Mouse (Mus musculus): ENCODE results near the gene Kif3b. TPM values are rescaled to one million over a fixed set of nuclear protein-coding genes. Genes with fewer than 3 reads are reported as not detected.
"Not testable (repeated sequence)": the region's sequence is repeated elsewhere in the genome, so short reads cannot be mapped to it uniquely, and the experiment has no call there.

Gene Kif3b
- polyA plus RNA-seq, 1 experiment from 2014 or later = 16.4 TPM

- H3K27ac ChIP-seq (ENCODE audit: low read depth, low read length) = peak overlapping the region; percentile 99
- WGBS = under 1% methylated on average over 32 of the region's 76 CpGs
- H3K27me3 ChIP-seq (ENCODE audit: control insufficient read depth, insufficient read depth, low read length) = no peaks in the 10 kb centered on the region
- H3K9ac ChIP-seq (replicated peaks; ENCODE audit: low read depth, low read length) = peak overlapping the region; percentile 94
- peak overlapping the region; percentile 92 for H3K4me3 ChIP-seq (ENCODE audit: low read depth, low read length)
- peak overlapping the region; percentile 66 for H3K4me2 ChIP-seq (ENCODE audit: low read depth, low read length)
- H3K36me3 ChIP-seq (ENCODE audit: control insufficient read depth, insufficient read depth, low read length) = no peaks in the 10 kb centered on the region
- peaks cover 23% of the 10 kb centered on the region for H3K4me1 ChIP-seq (ENCODE audit: control insufficient read depth, insufficient read depth, low read length)
- ATAC-seq (ENCODE audit: low read depth) = peak; percentile 22
- H3K9me3 ChIP-seq (ENCODE audit: control insufficient read depth, low read length) = no peaks in the 10 kb centered on the region
Measured at GRCm38 (mm10) chr2:153346221-153347182, 55.3 kb downstream of the Kif3b start.

DNA sequence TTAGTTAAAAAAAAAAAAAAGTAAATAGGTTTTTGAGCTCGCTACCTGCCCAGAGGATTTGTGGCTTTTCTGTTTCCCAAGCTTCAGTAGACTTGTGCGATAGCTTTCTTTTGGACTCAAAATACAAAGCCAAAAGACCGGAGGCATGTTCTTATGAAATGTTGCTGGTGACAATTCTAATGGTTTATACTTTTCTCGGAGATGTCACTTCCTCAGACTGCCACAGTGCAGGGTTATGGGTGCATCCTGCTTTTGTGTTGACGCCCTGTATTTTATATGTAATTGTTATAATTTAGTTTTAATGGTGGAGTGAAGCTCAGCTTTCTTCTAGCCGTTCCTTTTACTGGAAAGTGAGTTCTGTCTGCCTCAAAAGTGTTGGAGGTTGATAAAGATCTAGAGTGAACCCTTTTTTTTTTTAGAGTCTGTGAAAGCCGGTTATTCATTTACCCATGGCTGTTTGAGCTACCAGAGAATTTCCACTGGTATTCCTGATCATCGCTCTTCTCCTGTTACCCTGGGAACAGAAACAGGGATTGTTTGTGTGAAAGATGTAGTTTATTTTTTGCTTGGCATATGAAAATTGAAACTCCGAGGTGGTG, 56.1 kb downstream of the Kif3b start:
- Histone ChIP-seq H3K9me3 (ENCODE audit: control insufficient read depth, low read length) (no peaks in the 10 kb centered on the region), H3K4me3 (ENCODE audit: low read depth, low read length) (peak overlapping the region; percentile 92), H3K4me1 (ENCODE audit: control insufficient read depth, insufficient read depth, low read length) (peaks cover 23% of the 10 kb centered on the region), H3K36me3 (ENCODE audit: control insufficient read depth, insufficient read depth, low read length) (no peaks in the 10 kb centered on the region), H3K4me2 (ENCODE audit: low read depth, low read length) (peak overlapping the region; percentile 66), H3K27me3 (ENCODE audit: control insufficient read depth, insufficient read depth, low read length) (no peaks in the 10 kb centered on the region), H3K9ac (replicated peaks; ENCODE audit: low read depth, low read length) (no peak overlapping the region; the same call in 1 of the 2 replicates), H3K27ac (ENCODE audit: low read depth, low read length) (no peak overlapping the region)
- no peak for ATAC-seq (ENCODE audit: low read depth)
- WGBS = 10% methylated on average over 9 of the region's 9 CpGs

GRCm38 (mm10) chr2:153348100-153348831, 57.1 kb downstream of the Kif3b start:
- Histone ChIP-seq H3K4me1 (ENCODE audit: control insufficient read depth, insufficient read depth, low read length) (peaks cover 23% of the 10 kb centered on the region), H3K9ac (replicated peaks; ENCODE audit: low read depth, low read length) (no peak overlapping the region), H3K27ac (ENCODE audit: low read depth, low read length) (no peak overlapping the region), H3K4me2 (ENCODE audit: low read depth, low read length) (peak overlapping the region; percentile 66; the same call in 1 of the 2 replicates), H3K9me3 (ENCODE audit: control insufficient read depth, low read length) (no peaks in the 10 kb centered on the region), H3K4me3 (ENCODE audit: low read depth, low read length) (peak overlapping the region; percentile 92; the same call in 1 of the 2 replicates), H3K36me3 (ENCODE audit: control insufficient read depth, insufficient read depth, low read length) (no peaks in the 10 kb centered on the region; the same call in 1 of the 2 replicates), H3K27me3 (ENCODE audit: control insufficient read depth, insufficient read depth, low read length) (no peaks in the 10 kb centered on the region)
- ATAC-seq (ENCODE audit: low read depth) = no peak
- 62% methylated on average over 6 of the region's 6 CpGs for WGBS

GRCm38 (mm10) chr2:153350552-153351181, 59.5 kb downstream of the Kif3b start:
- H3K9ac ChIP-seq (replicated peaks; ENCODE audit: low read depth, low read length) = no peak overlapping the region
- peaks cover 20% of the 10 kb centered on the region for H3K4me1 ChIP-seq (ENCODE audit: control insufficient read depth, insufficient read depth, low read length)
- ATAC-seq (ENCODE audit: low read depth) = no peak
- 50% methylated on average over 6 of the region's 6 CpGs for whole genome bisulfite sequencing
- H3K27ac ChIP-seq (ENCODE audit: low read depth, low read length) = no peak overlapping the region
- H3K4me2 ChIP-seq (ENCODE audit: low read depth, low read length) = no peak overlapping the region
- H3K4me3 ChIP-seq (ENCODE audit: low read depth, low read length) = no peak overlapping the region
- peaks cover 12% of the 10 kb centered on the region; the same call in 1 of the 2 replicates for H3K36me3 ChIP-seq (ENCODE audit: control insufficient read depth, insufficient read depth, low read length)
- no peaks in the 10 kb centered on the region for H3K9me3 ChIP-seq (ENCODE audit: control insufficient read depth, low read length)
- no peaks in the 10 kb centered on the region for H3K27me3 ChIP-seq (ENCODE audit: control insufficient read depth, insufficient read depth, low read length)

DNA sequence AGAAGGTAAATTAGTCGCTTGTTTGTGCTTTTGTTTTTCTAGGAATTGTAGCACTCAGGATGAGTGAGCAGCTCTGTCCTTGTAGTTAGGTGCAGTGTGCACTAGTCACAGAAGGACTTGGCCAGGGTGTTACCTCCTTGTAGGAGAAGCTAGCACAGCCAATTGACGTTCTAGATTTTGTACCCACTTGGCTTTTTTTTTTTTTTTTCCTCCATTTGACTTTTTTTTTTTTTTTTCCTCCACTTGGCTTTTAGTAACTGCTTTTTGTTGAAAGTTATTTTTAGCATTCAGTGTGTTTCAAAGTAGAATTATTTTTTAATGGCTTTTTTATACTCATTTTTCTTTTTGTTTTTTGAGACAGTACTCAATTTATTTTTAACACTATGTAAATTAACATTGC, 63.4 kb downstream of the Kif3b start:
- Histone ChIP-seq H3K36me3 (ENCODE audit: control insufficient read depth, insufficient read depth, low read length) (peaks cover 38% of the 10 kb centered on the region), H3K27ac (ENCODE audit: low read depth, low read length) (no peak overlapping the region), H3K4me1 (ENCODE audit: control insufficient read depth, insufficient read depth, low read length) (peaks cover 6% of the 10 kb centered on the region; the same call in 1 of the 2 replicates), H3K4me2 (ENCODE audit: low read depth, low read length) (no peak overlapping the region), H3K9me3 (ENCODE audit: control insufficient read depth, low read length) (no peaks in the 10 kb centered on the region), H3K4me3 (ENCODE audit: low read depth, low read length) (no peak overlapping the region), H3K27me3 (ENCODE audit: control insufficient read depth, insufficient read depth, low read length) (no peaks in the 10 kb centered on the region), H3K9ac (replicated peaks; ENCODE audit: low read depth, low read length) (no peak overlapping the region)
- WGBS = 95% methylated on average over 2 of the region's 2 CpGs
- no peak for ATAC-seq (ENCODE audit: low read depth)

GRCm38 (mm10) chr2:153356784-153357183, 65.6 kb downstream of the Kif3b start:
- 92% methylated on average over 4 of the region's 4 CpGs for WGBS
- Histone ChIP-seq H3K36me3 (ENCODE audit: control insufficient read depth, insufficient read depth, low read length) (peaks cover 38% of the 10 kb centered on the region), H3K27ac (ENCODE audit: low read depth, low read length) (no peak overlapping the region), H3K9ac (replicated peaks; ENCODE audit: low read depth, low read length) (no peak overlapping the region), H3K9me3 (ENCODE audit: control insufficient read depth, low read length) (no peaks in the 10 kb centered on the region), H3K4me3 (ENCODE audit: low read depth, low read length) (no peak overlapping the region), H3K4me1 (ENCODE audit: control insufficient read depth, insufficient read depth, low read length) (no peaks in the 10 kb centered on the region), H3K27me3 (ENCODE audit: control insufficient read depth, insufficient read depth, low read length) (no peaks in the 10 kb centered on the region), H3K4me2 (ENCODE audit: low read depth, low read length) (no peak overlapping the region)
- no peak for ATAC-seq (ENCODE audit: low read depth)

DNA sequence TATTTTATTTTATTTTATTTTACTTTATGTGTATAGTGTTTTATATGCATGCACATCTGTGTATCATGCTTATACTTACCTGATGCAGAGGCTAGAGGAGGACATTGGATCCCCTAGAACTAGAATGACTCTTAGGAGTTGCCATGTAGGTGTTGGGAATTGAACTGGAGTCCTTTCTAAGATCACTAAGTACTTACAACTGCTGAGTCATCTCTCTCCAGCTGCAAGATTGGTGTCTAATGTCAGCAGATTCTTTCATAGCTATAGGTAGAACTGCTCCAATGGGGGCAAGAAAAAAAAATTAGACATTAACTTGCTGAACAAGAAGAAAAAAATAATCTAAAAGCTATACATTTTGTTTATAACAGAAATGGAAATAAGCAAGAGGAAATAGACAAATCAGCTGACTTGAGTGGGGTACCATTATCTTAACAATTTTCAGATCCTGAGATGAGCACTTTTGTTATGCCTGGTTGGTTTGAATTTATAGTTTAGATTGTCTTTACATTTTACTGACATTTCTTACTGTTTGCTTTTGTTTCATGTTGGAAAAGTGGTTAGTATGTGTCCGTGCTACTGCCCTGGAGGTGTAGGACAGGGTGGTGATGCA, 70.0 kb downstream of the Kif3b start:
- H3K9ac ChIP-seq (replicated peaks; ENCODE audit: low read depth, low read length) = no peak overlapping the region
- H3K36me3 ChIP-seq (ENCODE audit: control insufficient read depth, insufficient read depth, low read length) = peaks cover 36% of the 10 kb centered on the region
- ATAC-seq (ENCODE audit: low read depth) = no peak
- no peak overlapping the region for H3K4me3 ChIP-seq (ENCODE audit: low read depth, low read length)
- no peaks in the 10 kb centered on the region for H3K9me3 ChIP-seq (ENCODE audit: control insufficient read depth, low read length)
- H3K27ac ChIP-seq (ENCODE audit: low read depth, low read length) = no peak overlapping the region
- no peaks in the 10 kb centered on the region for H3K27me3 ChIP-seq (ENCODE audit: control insufficient read depth, insufficient read depth, low read length)
- 86% methylated on average over 1 of the region's 1 CpGs for WGBS
- no peaks in the 10 kb centered on the region for H3K4me1 ChIP-seq (ENCODE audit: control insufficient read depth, insufficient read depth, low read length)
- H3K4me2 ChIP-seq (ENCODE audit: low read depth, low read length) = no peak overlapping the region

GRCm38 (mm10) chr2:153364531-153364930, 73.3 kb downstream of the Kif3b start:
- H3K4me1 ChIP-seq (ENCODE audit: control insufficient read depth, insufficient read depth, low read length); H3K4me3 ChIP-seq (ENCODE audit: low read depth, low read length); ATAC-seq (ENCODE audit: low read depth); H3K4me2 ChIP-seq (ENCODE audit: low read depth, low read length); H3K27me3 ChIP-seq (ENCODE audit: control insufficient read depth, insufficient read depth, low read length); H3K27ac ChIP-seq (ENCODE audit: low read depth, low read length); H3K9me3 ChIP-seq (ENCODE audit: control insufficient read depth, low read length); H3K9ac ChIP-seq (replicated peaks; ENCODE audit: low read depth, low read length): not testable (repeated sequence)
- 95% methylated on average over 14 of the region's 14 CpGs for WGBS
- peaks cover 28% of the 10 kb centered on the region for H3K36me3 ChIP-seq (ENCODE audit: control insufficient read depth, insufficient read depth, low read length)

All from neural tube, embryonic 14.5 days (tissue).